Mouse (Mus musculus) bone marrow macrophage, adult 2 months (primary cell): ENCODE results near the gene Creg2. TPM values are rescaled to one million over a fixed set of nuclear protein-coding genes. Genes with fewer than 3 reads are reported as not detected.
"Not testable (repeated sequence)": the region's sequence is repeated elsewhere in the genome, so short reads cannot be mapped to it uniquely, and the experiment has no call there.

Source experiments
- H3K27ac ChIP-seq: 2 replicates; pipeline ENCODE4 v1.5.1; 2012; ENCODE audit warnings: low read depth, low read length; ENCODE audit not compliant: insufficient read depth
- H3K4me1 ChIP-seq: 2 replicates; pipeline ENCODE4 v1.6.1; 2012; ENCODE audit warnings: low read length; ENCODE audit not compliant: control insufficient read depth, insufficient read depth
- H3K4me3 ChIP-seq: 2 replicates; pipeline ENCODE4 v1.5.1; 2012; ENCODE audit warnings: mild to moderate bottlenecking, low read length, moderate library complexity; ENCODE audit not compliant: insufficient read depth
- CTCF ChIP-seq: IDR thresholded peaks from 2 replicates; pipeline ENCODE4 v1.5.1; 2012; ENCODE audit warnings: low read depth, mild to moderate bottlenecking, low read length, moderate library complexity
- POLR2A ChIP-seq: IDR thresholded peaks from 2 replicates; pipeline ENCODE4 v1.6.1; 2012; ENCODE audit warnings: mild to moderate bottlenecking, low read depth, low read length, borderline replicate concordance
- polyA plus RNA-seq: library from polyadenylated mRNA; stranded (reverse); fragments of >200 nt; gene quantifications from 2 replicates; pipeline ENCODE4 v1.2.4, GENCODE M21; 2012; ENCODE audit not compliant: missing spikeins, insufficient read depth, insufficient read length

Gene Creg2
- polyA plus RNA-seq, 1 experiment: 4.5 TPM

DNA sequence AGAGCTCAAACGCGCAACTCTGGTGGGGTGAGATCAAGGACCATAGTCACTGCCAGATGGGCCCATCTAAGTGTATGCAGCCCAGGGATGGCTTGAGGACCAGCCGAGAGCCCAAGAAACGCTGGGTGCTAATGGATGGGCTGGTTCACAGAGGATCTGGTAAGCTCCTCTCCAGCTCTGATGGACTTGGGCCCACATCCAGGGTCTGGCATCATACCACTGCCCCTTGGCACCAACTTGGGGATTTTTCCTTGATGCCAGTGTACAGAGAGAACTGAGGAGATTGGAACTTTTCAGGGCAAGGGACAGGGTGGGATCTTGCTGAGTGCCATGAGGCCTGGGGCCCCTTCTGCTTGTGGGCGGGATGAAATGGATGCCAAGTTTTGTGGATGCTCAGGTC is 30.4 kb upstream of the Creg2 start:
- H3K27ac ChIP-seq: no peak overlapping the region
- H3K4me1 ChIP-seq: no peaks in the 10 kb centered on the region
- TF ChIP-seq POLR2A (no peak), CTCF (no peak)
- H3K4me3 ChIP-seq: no peak overlapping the region

DNA sequence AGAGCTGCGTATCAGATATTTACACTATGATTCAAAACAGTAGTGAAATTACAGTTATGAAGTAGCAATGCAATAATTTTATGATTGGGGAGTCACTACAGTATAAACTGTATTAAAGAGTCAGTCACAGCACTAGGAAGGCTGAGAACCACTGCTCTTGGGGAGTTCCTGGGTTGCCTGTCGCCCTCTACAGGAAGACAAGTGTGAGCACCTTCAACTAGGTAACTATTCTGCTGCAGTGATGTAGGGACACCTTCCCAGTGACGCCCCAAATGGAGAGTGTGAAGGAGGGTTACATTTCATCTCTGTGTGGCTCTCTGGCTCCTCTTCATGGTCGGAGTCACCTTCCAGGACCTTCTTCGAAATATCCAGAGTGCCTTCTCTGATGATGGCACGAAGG is 29.3 kb upstream of the Creg2 start:
- TF ChIP-seq CTCF (no peak), POLR2A (no peak)
- no peak overlapping the region for H3K4me3 ChIP-seq
- no peaks in the 10 kb centered on the region for H3K4me1 ChIP-seq
- H3K27ac ChIP-seq: no peak overlapping the region

DNA sequence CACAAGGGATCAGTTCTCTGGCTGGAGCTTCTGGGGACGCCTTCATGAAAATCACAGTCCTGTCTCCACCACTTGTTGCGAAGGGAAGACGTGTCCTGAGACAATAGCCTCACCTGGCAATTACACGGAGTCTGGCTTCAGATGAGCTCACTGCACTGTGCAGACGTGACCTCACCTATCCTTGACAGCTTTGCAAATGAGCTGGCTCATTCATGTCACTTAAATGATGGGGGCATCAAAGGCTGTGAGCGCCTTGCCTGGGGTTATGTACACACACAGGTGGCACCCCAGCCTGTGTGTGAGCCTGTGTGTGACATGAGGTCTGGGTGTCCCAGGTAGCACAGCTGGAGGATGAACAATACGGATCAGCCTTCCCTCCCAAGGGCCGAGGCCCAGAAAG is 27.6 kb upstream of the Creg2 start:
- Histone ChIP-seq H3K27ac (no peak overlapping the region), H3K4me3 (no peak overlapping the region), H3K4me1 (no peaks in the 10 kb centered on the region)
- TF ChIP-seq CTCF (no peak), POLR2A (no peak)

DNA sequence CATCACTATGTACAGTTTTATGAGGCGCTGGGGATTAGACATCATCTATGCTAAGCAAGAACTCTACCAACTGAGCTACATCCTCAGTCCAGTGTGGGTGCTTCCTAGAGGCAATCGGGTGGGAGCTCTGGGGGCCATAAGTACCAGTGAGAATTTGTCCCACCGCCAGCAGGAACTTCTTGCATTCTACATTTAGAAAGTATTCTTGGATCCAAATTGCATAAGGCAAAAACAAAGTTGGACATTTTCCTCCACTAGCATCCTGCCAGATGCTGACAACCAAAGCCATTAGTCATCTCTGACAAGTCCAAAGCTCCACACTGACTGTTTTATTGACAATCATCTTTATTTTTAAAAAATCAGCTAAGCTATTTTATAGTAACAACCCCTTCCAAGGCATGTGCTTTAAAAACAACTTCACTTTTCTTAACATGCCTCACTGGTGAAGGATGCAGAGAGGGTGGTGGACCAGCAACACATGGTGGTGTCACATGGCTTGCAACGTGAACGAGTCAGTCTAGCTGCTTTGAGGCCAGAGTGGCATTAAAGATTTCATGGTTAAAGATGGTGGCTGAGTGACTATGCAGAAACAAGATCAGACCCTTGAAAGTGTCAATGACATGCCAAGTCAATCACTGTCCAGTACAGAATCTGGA is 25.1 kb upstream of the Creg2 start:
- Histone ChIP-seq H3K4me3 (no peak overlapping the region), H3K4me1 (no peaks in the 10 kb centered on the region), H3K27ac (no peak overlapping the region)
- TF ChIP-seq POLR2A (no peak), CTCF (no peak)

DNA sequence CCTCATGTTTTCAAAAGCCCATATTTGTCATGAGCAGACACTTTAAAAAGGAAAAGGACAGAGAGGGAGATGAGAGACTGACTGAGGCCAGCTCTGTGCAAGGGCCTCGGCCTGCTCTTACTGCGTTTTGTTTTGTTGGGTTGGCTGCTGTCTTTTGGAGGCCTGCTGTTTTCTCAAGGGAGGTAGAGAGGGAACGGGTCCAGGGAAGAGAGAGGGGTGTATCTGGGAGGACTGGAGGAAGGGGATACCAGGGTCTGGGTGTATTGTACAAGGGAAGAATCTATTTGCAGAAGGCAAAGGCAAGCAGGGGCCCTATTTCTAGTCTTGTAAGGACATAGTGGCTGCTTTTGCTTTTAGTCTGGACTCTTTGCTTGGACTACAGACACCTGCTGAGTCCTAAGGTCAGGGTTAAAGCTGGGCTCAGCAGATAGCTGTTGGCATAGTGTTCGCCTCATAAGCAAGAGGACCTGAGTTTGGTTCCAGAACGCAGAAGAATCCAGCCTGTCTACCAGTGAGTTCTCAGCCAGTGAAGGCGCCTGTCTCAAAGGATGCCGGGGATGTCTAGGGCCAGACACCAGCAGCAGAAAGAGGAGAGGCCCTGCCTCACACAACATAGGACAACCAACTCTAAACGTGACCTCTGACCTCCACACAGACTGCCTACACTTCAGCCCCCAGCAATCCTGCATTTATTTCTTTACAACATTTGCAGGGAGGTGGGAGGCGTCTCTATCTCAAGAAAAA is 21.3 kb upstream of the Creg2 start:
- TF ChIP-seq POLR2A (no peak), CTCF (no peak)
- H3K4me1 ChIP-seq: no peaks in the 10 kb centered on the region
- no peak overlapping the region for H3K4me3 ChIP-seq
- no peak overlapping the region for H3K27ac ChIP-seq

DNA sequence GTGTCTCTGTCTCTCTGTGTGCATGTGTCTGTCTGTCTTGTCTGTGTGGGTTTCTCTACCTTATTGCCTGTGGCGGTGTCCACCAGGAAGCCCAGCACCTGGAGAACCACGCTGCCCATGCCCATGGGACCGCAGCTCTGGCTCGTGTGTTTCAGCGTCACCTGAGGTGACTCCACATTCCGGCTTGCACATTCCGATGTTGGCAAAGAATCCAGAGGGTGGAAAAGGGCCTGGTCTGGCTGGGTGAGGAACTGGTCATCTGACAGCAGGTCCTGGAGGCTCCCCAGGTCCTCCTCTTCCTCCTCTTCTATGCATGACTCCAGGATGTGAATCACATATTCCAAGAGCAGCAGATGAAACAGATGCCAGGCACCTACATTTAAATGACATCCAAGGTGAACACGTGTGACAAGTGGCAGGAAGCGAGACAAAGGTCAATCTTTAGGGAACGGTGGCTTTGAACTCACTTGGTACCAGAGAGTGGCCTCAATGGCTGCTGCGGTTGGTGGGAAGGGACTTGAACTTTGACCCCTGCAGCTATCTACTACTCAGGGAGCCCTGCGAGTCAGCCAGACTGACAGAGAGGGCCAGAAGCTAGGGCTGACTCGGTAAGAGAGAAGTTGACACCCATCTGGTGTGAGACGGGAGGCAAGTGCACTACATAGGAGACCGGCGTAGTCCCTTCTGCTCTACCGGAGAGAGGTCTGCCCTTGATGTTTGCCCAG is 19.1 kb upstream of the Creg2 start:
- no peaks in the 10 kb centered on the region for H3K4me1 ChIP-seq
- TF ChIP-seq CTCF (no peak), POLR2A (no peak)
- H3K4me3 ChIP-seq: no peak overlapping the region
- H3K27ac ChIP-seq: no peak overlapping the region

DNA sequence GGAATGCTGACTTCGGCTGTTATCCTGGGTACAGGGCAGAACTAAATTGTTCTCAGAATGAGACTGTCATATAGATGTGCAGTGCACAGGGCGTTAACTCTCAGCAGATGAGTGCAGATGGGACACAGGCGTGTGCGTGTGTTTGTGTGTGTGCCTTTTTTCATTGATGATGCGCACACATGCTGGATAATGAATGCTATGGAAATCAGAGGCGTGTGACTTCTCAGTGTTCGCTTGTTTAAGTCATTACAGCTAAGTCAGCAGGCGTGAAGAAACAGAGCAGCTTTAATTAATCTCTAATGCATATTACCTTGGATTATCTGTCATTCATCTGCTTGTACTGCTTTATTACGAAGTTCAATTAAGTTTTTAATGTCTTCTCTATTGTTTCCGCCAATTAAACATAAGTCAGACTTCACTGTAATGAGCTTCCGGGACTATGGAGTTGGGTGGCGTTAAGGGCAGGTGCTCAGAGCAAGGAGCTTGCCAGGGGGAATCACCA is 15.5 kb upstream of the Creg2 start:
- Histone ChIP-seq H3K4me3 (no peak overlapping the region), H3K27ac (no peak overlapping the region), H3K4me1 (no peaks in the 10 kb centered on the region)
- TF ChIP-seq POLR2A: no peak
- TF ChIP-seq CTCF: no peak

DNA sequence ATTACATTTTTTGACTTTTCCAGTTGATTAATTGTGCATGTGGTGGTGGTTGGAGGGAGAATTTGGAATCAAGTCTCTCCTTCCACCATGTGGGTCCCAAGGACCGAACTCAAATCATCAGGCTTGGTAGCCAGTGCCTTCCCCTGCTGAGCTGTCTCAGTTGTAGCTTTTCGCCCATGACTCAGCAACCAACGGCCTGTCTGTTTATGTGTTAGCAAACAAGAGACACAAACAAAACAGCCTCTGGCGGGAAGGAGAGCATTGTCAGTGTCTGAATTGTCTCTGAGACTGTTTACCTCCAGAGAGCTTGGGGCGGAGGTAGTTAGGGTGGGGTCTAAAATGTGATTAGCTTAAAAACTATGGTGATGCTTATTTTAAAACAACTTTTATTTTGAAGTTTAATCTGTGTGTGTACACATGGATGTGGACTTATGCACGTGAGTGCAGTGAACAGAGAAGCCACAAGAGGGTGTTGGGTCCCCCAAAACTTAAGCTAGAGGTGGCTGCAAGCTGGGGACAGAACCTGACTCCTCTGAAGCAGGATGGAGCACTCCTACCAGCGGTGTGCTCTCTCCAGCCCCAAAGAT is 12.9 kb upstream of the Creg2 start:
- no peak overlapping the region for H3K27ac ChIP-seq
- H3K4me1 ChIP-seq: no peaks in the 10 kb centered on the region
- TF ChIP-seq CTCF (no peak), POLR2A (no peak)
- H3K4me3 ChIP-seq: no peak overlapping the region

DNA sequence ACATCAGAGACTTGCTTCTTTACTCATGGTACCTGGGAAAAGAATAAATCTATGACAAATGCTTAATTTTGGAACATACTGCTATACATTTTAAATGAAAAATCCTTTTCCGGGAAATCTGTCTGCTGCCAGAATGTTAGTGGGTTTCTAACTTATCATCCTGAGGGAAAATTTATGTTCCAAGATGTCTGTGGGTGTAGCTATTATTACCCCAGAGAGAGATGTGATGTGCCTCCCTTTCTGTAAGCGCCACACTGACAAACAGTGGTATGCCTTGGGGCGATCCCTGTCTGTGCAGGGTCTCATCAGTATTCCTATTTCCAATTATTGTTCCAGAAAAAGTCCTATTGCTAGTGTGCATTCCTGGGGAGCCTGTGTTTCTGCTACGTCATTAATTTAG is 11.8 kb upstream of the Creg2 start:
- Histone ChIP-seq H3K27ac (no peak overlapping the region), H3K4me3 (no peak overlapping the region), H3K4me1 (no peaks in the 10 kb centered on the region)
- TF ChIP-seq POLR2A (no peak), CTCF (no peak)

DNA sequence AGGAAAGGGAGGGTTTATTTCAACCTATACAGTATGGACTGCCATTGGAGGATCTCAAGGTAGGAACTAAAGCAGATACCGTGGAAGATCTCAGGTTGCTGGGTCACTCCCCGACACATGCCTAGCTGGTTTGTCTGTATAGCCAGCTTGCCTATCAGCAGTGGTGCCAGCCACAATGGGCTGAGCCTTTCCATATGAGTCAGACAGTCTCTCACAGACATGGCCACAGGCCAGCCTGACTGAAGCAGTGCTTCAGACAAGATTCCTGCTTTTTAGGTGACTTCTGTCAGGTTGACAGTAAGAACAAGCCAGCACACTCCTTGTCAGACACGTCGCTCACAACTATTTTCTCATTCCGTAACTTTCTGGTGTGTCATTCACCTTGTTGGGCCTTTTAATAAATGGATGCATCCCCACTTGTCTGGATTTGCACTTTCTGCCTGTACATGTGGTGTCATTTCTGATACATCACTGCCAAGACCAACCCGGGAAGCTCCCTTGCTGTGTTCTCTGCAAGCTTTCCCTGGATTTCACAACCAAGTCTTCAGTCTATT is 5.8 kb upstream of the Creg2 start:
- Histone ChIP-seq H3K4me3 (no peak overlapping the region), H3K4me1 (no peaks in the 10 kb centered on the region), H3K27ac (no peak overlapping the region)
- TF ChIP-seq CTCF (no peak), POLR2A (no peak)

DNA sequence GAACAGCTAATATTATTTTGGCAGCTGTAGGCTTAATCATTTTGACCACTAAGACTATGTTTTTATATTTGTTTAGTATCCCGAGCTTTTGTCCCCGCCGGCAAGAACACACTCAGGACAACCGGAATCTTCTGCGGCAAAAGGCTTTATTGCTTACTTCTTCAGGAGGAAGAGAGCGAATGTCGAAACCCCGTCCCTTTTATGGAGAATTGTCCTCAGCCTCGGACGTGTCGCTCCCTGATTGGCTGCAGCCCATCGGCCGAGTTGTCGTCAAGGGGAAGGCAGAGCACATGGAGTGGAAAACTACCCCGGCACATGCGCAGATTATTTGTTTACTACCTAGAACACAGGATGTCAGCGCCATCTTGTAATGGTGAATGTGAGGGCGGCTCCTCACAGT is 3.6 kb upstream of the Creg2 start:
- H3K4me3 ChIP-seq, H3K27ac ChIP-seq, H3K4me1 ChIP-seq: not testable (repeated sequence)
